Mouse (Mus musculus) embryonic facial prominence, embryonic 12.5 days (tissue): ENCODE measurements at regions not wholly inside any gene's neighbourhood (a gene's known extent, or its start where the extent isn't known, plus 50 kb on each side); places are given as distances from the start of the nearest gene placed in this dataset.
A peak's percentile ranks its signal among the peaks of the same experiment; 100 is the strongest.

Experiments used
- ATAC-seq: fragments of 200-750 bp; cut with Nextera tagmentation; 2 replicates; pipeline ENCODE4 v1.8.0; 2017; ENCODE audit not compliant: insufficient number of reproducible peaks, insufficient read depth, low FRiP score, low TSS enrichment
- H3K27ac ChIP-seq: fragments of 300-500 bp; sonication (generic); 2 replicates; pipeline ENCODE4 v1.5.1; 2016; ENCODE audit warnings: mild to moderate bottlenecking
- H3K27me3 ChIP-seq: fragments of 300-500 bp; sonication (generic); 2 replicates; pipeline ENCODE4 v1.6.1; 2016; ENCODE audit warnings: mild to moderate bottlenecking, moderate library complexity
- H3K36me3 ChIP-seq: fragments of 300-500 bp; sonication (generic); 2 replicates; pipeline ENCODE4 v1.6.1; 2016; ENCODE audit warnings: mild to moderate bottlenecking
- H3K4me1 ChIP-seq: fragments of 300-500 bp; sonication (generic); 2 replicates; pipeline ENCODE4 v1.6.1; 2016
- H3K4me2 ChIP-seq: fragments of 300-500 bp; sonication (generic); replicated peaks from 2 replicates; pipeline ENCODE4 v1.6.1; 2016; ENCODE audit warnings: mild to moderate bottlenecking, moderate library complexity
- H3K4me3 ChIP-seq: fragments of 300-500 bp; sonication (generic); 2 replicates; pipeline ENCODE4 v1.5.1; 2016; ENCODE audit warnings: mild to moderate bottlenecking
- H3K9ac ChIP-seq: fragments of 300-500 bp; sonication (generic); 2 replicates; pipeline ENCODE4 v1.6.1; 2016; ENCODE audit warnings: mild to moderate bottlenecking, moderate library complexity
- H3K9me3 ChIP-seq: fragments of 300-500 bp; sonication (generic); 2 replicates; pipeline ENCODE4 v1.6.1; 2016; ENCODE audit warnings: mild to moderate bottlenecking, moderate library complexity
- WGBS: fragments of 180-500 bp; shearing (Covaris S2); methylation state at CpG from one replicate; pipeline ENCODE4 v1.1.7; 2016; 5-methylcytosine and 5-hydroxymethylcytosine counted together

- Histone ChIP-seq H3K4me2 (no peak overlapping the region), H3K27ac (peak overlapping the region; percentile 63; the same call in 1 of the 2 replicates), H3K9me3 (no peaks in the 10 kb centered on the region), H3K4me1 (peaks cover 37% of the 10 kb centered on the region), H3K9ac (no peak overlapping the region), H3K27me3 (no peaks in the 10 kb centered on the region), H3K36me3 (no peaks in the 10 kb centered on the region), H3K4me3 (no peak overlapping the region)
- no peak for ATAC-seq
- WGBS, result 35% methylated on average over 7 of the region's 7 CpGs
Measured at GRCm38 (mm10) chr17:84085721-84086120, 102.0 kb downstream of the Zfp36l2 start.

- H3K4me3 ChIP-seq, result no peak overlapping the region
- no peaks in the 10 kb centered on the region for H3K9me3 ChIP-seq
- no peak overlapping the region for H3K27ac ChIP-seq
- no peaks in the 10 kb centered on the region for H3K36me3 ChIP-seq
- H3K9ac ChIP-seq, result no peak overlapping the region
- H3K27me3 ChIP-seq, result no peaks in the 10 kb centered on the region
- no peak overlapping the region for H3K4me2 ChIP-seq
- WGBS, result 86% methylated on average over 10 of the region's 10 CpGs
- H3K4me1 ChIP-seq, result peaks cover 37% of the 10 kb centered on the region
- ATAC-seq, result no peak
Measured at GRCm38 (mm10) chr17:84085232-84085631, 102.5 kb downstream of the Zfp36l2 start.

GRCm38 (mm10) chr17:84083307-84084263 is 104.2 kb downstream of the Zfp36l2 start:
- Histone ChIP-seq H3K9ac (0 out of 2 replicates have a peak overlapping the region, but pooled peaks have one; percentile 20), H3K9me3 (no peaks in the 10 kb centered on the region), H3K4me1 (peaks cover 40% of the 10 kb centered on the region), H3K4me2 (no peak overlapping the region), H3K4me3 (no peak overlapping the region), H3K27ac (peak overlapping the region; percentile 66), H3K36me3 (no peaks in the 10 kb centered on the region), H3K27me3 (no peaks in the 10 kb centered on the region)
- ATAC-seq, result no peak
- WGBS, result 44% methylated on average over 16 of the region's 16 CpGs

- Histone ChIP-seq H3K36me3 (no peaks in the 10 kb centered on the region), H3K27ac (no peak overlapping the region)
Measured at GRCm38 (mm10) chr17:84082571-84082970, 105.2 kb downstream of the Zfp36l2 start.

GRCm38 (mm10) chr17:84081751-84082352 is 105.9 kb downstream of the Zfp36l2 start:
- Histone ChIP-seq H3K4me3 (no peak overlapping the region), H3K9me3 (no peaks in the 10 kb centered on the region), H3K4me1 (peaks cover 40% of the 10 kb centered on the region), H3K27me3 (no peaks in the 10 kb centered on the region), H3K4me2 (no peak overlapping the region), H3K27ac (no peak overlapping the region), H3K9ac (no peak overlapping the region), H3K36me3 (no peaks in the 10 kb centered on the region)
- ATAC-seq, result no peak
- 43% methylated on average over 8 of the region's 8 CpGs for WGBS

More at GRCm38 (mm10) chr17:84082571-84082970, 105.2 kb downstream of the Zfp36l2 start:
- Histone ChIP-seq H3K4me2 (no peak overlapping the region), H3K27me3 (no peaks in the 10 kb centered on the region), H3K9me3 (no peaks in the 10 kb centered on the region), H3K9ac (no peak overlapping the region), H3K4me1 (peaks cover 40% of the 10 kb centered on the region), H3K4me3 (no peak overlapping the region)
- WGBS, result 89% methylated on average over 5 of the region's 5 CpGs
- ATAC-seq, result no peak

GRCm38 (mm10) chr17:84075081-84075938 is 112.4 kb downstream of the Zfp36l2 start:
- no peak for ATAC-seq
- H3K36me3 ChIP-seq, result no peaks in the 10 kb centered on the region
- H3K4me3 ChIP-seq, result no peak overlapping the region
- H3K4me2 ChIP-seq, result no peak overlapping the region
- H3K27ac ChIP-seq, result no peak overlapping the region; the same call in 1 of the 2 replicates
- H3K9me3 ChIP-seq, result no peaks in the 10 kb centered on the region
- peaks cover 22% of the 10 kb centered on the region for H3K4me1 ChIP-seq
- 82% methylated on average over 3 of the region's 3 CpGs for WGBS
- no peak overlapping the region for H3K9ac ChIP-seq
- H3K27me3 ChIP-seq, result no peaks in the 10 kb centered on the region

GRCm38 (mm10) chr17:84074000-84074782 is 113.6 kb downstream of the Zfp36l2 start:
- no peak; the same call in 1 of the 2 replicates for ATAC-seq
- H3K36me3 ChIP-seq, result no peaks in the 10 kb centered on the region
- peak overlapping the region; percentile 59; the same call in 1 of the 2 replicates for H3K27ac ChIP-seq
- H3K9ac ChIP-seq, result no peak overlapping the region
- no peak overlapping the region for H3K4me3 ChIP-seq
- H3K4me1 ChIP-seq, result peaks cover 18% of the 10 kb centered on the region
- 65% methylated on average over 10 of the region's 10 CpGs for WGBS
- no peak overlapping the region for H3K4me2 ChIP-seq
- H3K9me3 ChIP-seq, result no peaks in the 10 kb centered on the region
- no peaks in the 10 kb centered on the region for H3K27me3 ChIP-seq

- H3K27me3 ChIP-seq, result no peaks in the 10 kb centered on the region
- WGBS, result 46% methylated on average over 4 of the region's 4 CpGs
- no peak overlapping the region for H3K27ac ChIP-seq
Measured at GRCm38 (mm10) chr17:84072426-84073030, 115.2 kb downstream of the Zfp36l2 start.

GRCm38 (mm10) chr17:84071855-84072254 is 115.9 kb downstream of the Zfp36l2 start:
- no peak overlapping the region for H3K4me2 ChIP-seq
- H3K27ac ChIP-seq, result no peak overlapping the region
- no peak overlapping the region for H3K4me3 ChIP-seq
- H3K27me3 ChIP-seq, result no peaks in the 10 kb centered on the region
- H3K9me3 ChIP-seq, result no peaks in the 10 kb centered on the region
- H3K4me1 ChIP-seq, result peaks cover 27% of the 10 kb centered on the region
- no peaks in the 10 kb centered on the region for H3K36me3 ChIP-seq
- no peak overlapping the region for H3K9ac ChIP-seq
- no peak for ATAC-seq
- 92% methylated on average over 2 of the region's 2 CpGs for WGBS

More at GRCm38 (mm10) chr17:84072426-84073030, 115.2 kb downstream of the Zfp36l2 start:
- ATAC-seq, result no peak
- Histone ChIP-seq H3K4me2 (no peak overlapping the region), H3K4me1 (peaks cover 20% of the 10 kb centered on the region), H3K36me3 (no peaks in the 10 kb centered on the region), H3K9me3 (no peaks in the 10 kb centered on the region), H3K9ac (no peak overlapping the region), H3K4me3 (no peak overlapping the region)

GRCm38 (mm10) chr17:84070596-84070995 is 117.2 kb downstream of the Zfp36l2 start:
- Histone ChIP-seq H3K9ac (no peak overlapping the region), H3K4me3 (no peak overlapping the region), H3K27me3 (no peaks in the 10 kb centered on the region), H3K9me3 (no peaks in the 10 kb centered on the region), H3K4me1 (peaks cover 27% of the 10 kb centered on the region), H3K4me2 (no peak overlapping the region), H3K36me3 (no peaks in the 10 kb centered on the region), H3K27ac (no peak overlapping the region)
- WGBS, result 62% methylated on average over 3 of the region's 3 CpGs
- ATAC-seq, result no peak
